Mouse (Mus musculus): ENCODE measurements around the gene Spaca4. TPM values are rescaled to one million over a fixed set of nuclear protein-coding genes. Genes with fewer than 3 reads are reported as not detected.

The Spaca4 gene
- total and polyA plus RNA-seq, 3 experiments = 0.38 TPM; not detected in 2

GRCm38 (mm10) chr7:45721642-45722347 lies 3.8 kb downstream of the Spaca4 start:
- Histone ChIP-seq H3K9ac (ENCODE audit: control insufficient read depth, low read depth, low read length, poor library complexity, severe bottlenecking) (no peak overlapping the region), H3K27me3 (ENCODE audit: control insufficient read depth in 1 of 2, insufficient read depth in 2 of 2, low read length in 2 of 2) (no peaks in the 10 kb centered on the region), H3K36me3 (ENCODE audit: control insufficient read depth in 1 of 2, insufficient read depth in 2 of 2, low read length in 2 of 2) (peaks cover 2% of the 10 kb centered on the region in 2 experiments; a peak in 3 of 4 replicates), H3K9me3 (replicated peaks; ENCODE audit: insufficient read depth, low read length) (no peaks in the 10 kb centered on the region), H3K79me2 (ENCODE audit: control insufficient read depth, insufficient read depth, low read length, poor library complexity) (peaks cover 28% of the 10 kb centered on the region), H3K4me3 (ENCODE audit: control insufficient read depth in 1 of 2, insufficient read depth in 1 of 2, low read depth in 2 of 2, low read length in 2 of 2) (no peak overlapping the region), H3K27ac (ENCODE audit: control insufficient read depth, low read depth, low read length) (no peak overlapping the region), H3K4me1 (ENCODE audit: control insufficient read depth in 1 of 2, insufficient read depth in 2 of 2, low read length in 2 of 2) (no peaks in the 10 kb centered on the region)
- peak; percentile 43 for DNase-seq (ENCODE audit: low read depth, low spot score)
- TF ChIP-seq GATA1 (IDR thresholded peaks at IDR 0.05; ENCODE audit: low read depth, low read length) = peak; percentile 3; the same call in 1 of the 2 replicates
- no peak for TF ChIP-seq MEF2A (IDR thresholded peaks at IDR 0.05; ENCODE audit: extremely low read depth, insufficient replicate concordance, low read depth, low read length, poor library complexity, severe bottlenecking)
- no peak for TF ChIP-seq MYC (IDR thresholded peaks at IDR 0.05; ENCODE audit: low read depth, low read length)
- TF ChIP-seq KAT2A (conservative IDR thresholded peaks at IDR 0.05; ENCODE audit: low read depth, low read length) = no peak

- H3K9me3 ChIP-seq (replicated peaks; ENCODE audit: insufficient read depth, low read length) = no peaks in the 10 kb centered on the region
- H3K4me3 ChIP-seq (ENCODE audit: control insufficient read depth in 1 of 2, insufficient read depth in 1 of 2, low read depth in 2 of 2, low read length in 2 of 2) = no peak overlapping the region
- peaks cover 2% of the 10 kb centered on the region in 2 experiments; a peak in 3 of 4 replicates for H3K36me3 ChIP-seq (ENCODE audit: control insufficient read depth in 1 of 2, insufficient read depth in 2 of 2, low read length in 2 of 2)
- H3K4me1 ChIP-seq (ENCODE audit: control insufficient read depth in 1 of 2, insufficient read depth in 2 of 2, low read length in 2 of 2) = no peaks in the 10 kb centered on the region
- no peaks in the 10 kb centered on the region for H3K27me3 ChIP-seq (ENCODE audit: control insufficient read depth in 1 of 2, insufficient read depth in 2 of 2, low read length in 2 of 2)
- peaks cover 34% of the 10 kb centered on the region for H3K79me2 ChIP-seq (ENCODE audit: control insufficient read depth, insufficient read depth, low read length, poor library complexity)
- peak; percentile 18; the same call in 1 of the 2 replicates for TF ChIP-seq CHD2 (IDR thresholded peaks at IDR 0.05; ENCODE audit: low read length)
- TF ChIP-seq POLR2A (IDR thresholded peaks at IDR 0.05; ENCODE audit: control insufficient read depth in 1 of 2, insufficient read depth in 1 of 2, low read depth in 1 of 2, low read length in 2 of 2, poor library complexity in 1 of 2) = peak in 1 of 2 experiments; percentile 29; a peak in 1 of 4 replicates
- no peak for TF ChIP-seq MYC (IDR thresholded peaks at IDR 0.05; ENCODE audit: low read depth, low read length)
- peak; percentile 93 for TF ChIP-seq POLR2AphosphoS2 (IDR thresholded peaks at IDR 0.05; ENCODE audit: low read length)
- no peak overlapping the region for H3K27ac ChIP-seq (ENCODE audit: control insufficient read depth, low read depth, low read length)
- no peak overlapping the region for H3K9ac ChIP-seq (ENCODE audit: control insufficient read depth, low read depth, low read length, poor library complexity, severe bottlenecking)
- DNase-seq (ENCODE audit: low read depth, low spot score) = peak; percentile 42
Observed at GRCm38 (mm10) chr7:45721234-45721571, 4.4 kb downstream of the Spaca4 start.

GRCm38 (mm10) chr7:45720413-45721233 lies 5.0 kb downstream of the Spaca4 start, which contains the start of gene Fam83e:
Gene Fam83e (plus strand): TSS chr7:45721212.
- Histone ChIP-seq H3K36me3 (ENCODE audit: control insufficient read depth in 1 of 2, insufficient read depth in 2 of 2, low read length in 2 of 2) (peaks cover 2% of the 10 kb centered on the region in 2 experiments; a peak in 3 of 4 replicates), H3K79me2 (ENCODE audit: control insufficient read depth, insufficient read depth, low read length, poor library complexity) (peaks cover 40% of the 10 kb centered on the region), H3K9me3 (replicated peaks; ENCODE audit: insufficient read depth, low read length) (no peaks in the 10 kb centered on the region), H3K27me3 (ENCODE audit: control insufficient read depth in 1 of 2, insufficient read depth in 2 of 2, low read length in 2 of 2) (no peaks in the 10 kb centered on the region), H3K27ac (ENCODE audit: control insufficient read depth, low read depth, low read length) (no peak within 1 kb of the TSS), H3K4me1 (ENCODE audit: control insufficient read depth in 1 of 2, insufficient read depth in 2 of 2, low read length in 2 of 2) (peaks cover 0 to 3% of the 10 kb centered on the region in 2 experiments; a peak in 1 of 4 replicates), H3K9ac (ENCODE audit: control insufficient read depth, low read depth, low read length, poor library complexity, severe bottlenecking) (peak within 1 kb of the TSS; percentile 87; the same call in 1 of the 2 replicates), H3K4me3 (ENCODE audit: control insufficient read depth in 1 of 2, insufficient read depth in 1 of 2, low read depth in 2 of 2, low read length in 2 of 2) (peak within 1 kb of the TSS in 1 of 2 experiments; percentile 69; a peak in 2 of 4 replicates)
- peak; percentile 46 for DNase-seq (ENCODE audit: low read depth, low spot score)
- TF ChIP-seq CTCF (IDR thresholded peaks at IDR 0.05 in 2 of 3, conservative IDR thresholded peaks at IDR 0.05 in 1 of 3; ENCODE audit: control insufficient read depth in 1 of 3, insufficient read depth in 1 of 3, low read depth in 2 of 3, low read length in 3 of 3, poor library complexity in 1 of 3, severe bottlenecking in 1 of 3) = peak in 2 of 3 experiments; percentile 4 to 23; a peak in 3 of 6 replicates
- no peak for TF ChIP-seq POLR2AphosphoS5 (IDR thresholded peaks at IDR 0.05; ENCODE audit: borderline replicate concordance, low read depth, low read length)
- TF ChIP-seq POLR2A (IDR thresholded peaks at IDR 0.05; ENCODE audit: control insufficient read depth in 1 of 2, insufficient read depth in 1 of 2, low read depth in 1 of 2, low read length in 2 of 2, poor library complexity in 1 of 2) = peak in 1 of 2 experiments; percentile 54; a peak in 1 of 4 replicates

Data from MEL (cell line).